Mouse (Mus musculus) embryonic facial prominence, embryonic 15.5 days (tissue): ENCODE results near the gene Pif1. TPM values are rescaled to one million over a fixed set of nuclear protein-coding genes. Genes with fewer than 3 reads are reported as not detected.

ENCODE experiments used
- ATAC-seq: fragments of 200-750 bp; cut with Nextera tagmentation; 2 replicates; pipeline ENCODE4 v1.8.0; 2017; ENCODE audit warnings: low read depth, moderate TSS enrichment; ENCODE audit not compliant: insufficient number of reproducible peaks, low FRiP score, low TSS enrichment
- H3K27ac ChIP-seq: fragments of 300-500 bp; sonication (generic); replicated peaks from 2 replicates; pipeline ENCODE4 v1.5.1; 2015; ENCODE audit warnings: mild to moderate bottlenecking, inconsistent platforms
- H3K27me3 ChIP-seq: fragments of 300-500 bp; sonication (generic); 2 replicates; pipeline ENCODE4 v1.6.1; 2015; ENCODE audit warnings: inconsistent platforms
- H3K36me3 ChIP-seq: fragments of 300-500 bp; sonication (generic); 2 replicates; pipeline ENCODE4 v1.6.1; 2015; ENCODE audit warnings: mild to moderate bottlenecking, inconsistent platforms
- H3K4me1 ChIP-seq: fragments of 300-500 bp; sonication (generic); 2 replicates; pipeline ENCODE4 v1.6.1; 2015; ENCODE audit warnings: inconsistent platforms
- H3K4me2 ChIP-seq: fragments of 300-500 bp; sonication (generic); replicated peaks from 2 replicates; pipeline ENCODE4 v1.6.1; 2015; ENCODE audit warnings: mild to moderate bottlenecking, inconsistent platforms
- H3K4me3 ChIP-seq: fragments of 300-500 bp; sonication (generic); replicated peaks from 2 replicates; pipeline ENCODE4 v1.5.1; 2015; ENCODE audit warnings: mild to moderate bottlenecking, inconsistent platforms
- H3K9ac ChIP-seq: fragments of 300-500 bp; sonication (generic); 2 replicates; pipeline ENCODE4 v1.6.1; 2015; ENCODE audit warnings: inconsistent platforms
- H3K9me3 ChIP-seq: fragments of 300-500 bp; sonication (generic); replicated peaks from 2 replicates; pipeline ENCODE4 v1.6.1; 2016; ENCODE audit warnings: inconsistent platforms
- WGBS: fragments of 180-500 bp; shearing (Covaris S2); methylation state at CpG from one replicate; pipeline ENCODE4 v1.1.7; 2015; 5-methylcytosine and 5-hydroxymethylcytosine counted together
- polyA plus RNA-seq: library from polyadenylated mRNA; unstranded; fragments of >200 nt; fragmentation: Nextera tagmentation; extraction: Ambion mirVana; gene quantifications from 2 replicates; pipeline ENCODE4 v1.2.1, GENCODE M21; 2015

The Pif1 gene
- polyA plus RNA-seq, 1 experiment from 2014 or later: 11.5 TPM

- peak overlapping the region; percentile 74 for H3K4me3 ChIP-seq
- H3K4me1 ChIP-seq: peaks cover 61% of the 10 kb centered on the region
- H3K27ac ChIP-seq: peak overlapping the region; percentile 39; the same call in 1 of the 2 replicates
- H3K36me3 ChIP-seq: no peaks in the 10 kb centered on the region
- H3K9me3 ChIP-seq: no peaks in the 10 kb centered on the region
- peak overlapping the region; percentile 73 for H3K4me2 ChIP-seq
- no peak for ATAC-seq
- no peaks in the 10 kb centered on the region for H3K27me3 ChIP-seq
- peak overlapping the region; percentile 64; the same call in 1 of the 2 replicates for H3K9ac ChIP-seq
- WGBS: 40% methylated on average over 9 of the region's 9 CpGs
These were observed 8.1 kb upstream of the Pif1 start for GRCm38 (mm10) chr9:65578801-65579249.

DNA sequence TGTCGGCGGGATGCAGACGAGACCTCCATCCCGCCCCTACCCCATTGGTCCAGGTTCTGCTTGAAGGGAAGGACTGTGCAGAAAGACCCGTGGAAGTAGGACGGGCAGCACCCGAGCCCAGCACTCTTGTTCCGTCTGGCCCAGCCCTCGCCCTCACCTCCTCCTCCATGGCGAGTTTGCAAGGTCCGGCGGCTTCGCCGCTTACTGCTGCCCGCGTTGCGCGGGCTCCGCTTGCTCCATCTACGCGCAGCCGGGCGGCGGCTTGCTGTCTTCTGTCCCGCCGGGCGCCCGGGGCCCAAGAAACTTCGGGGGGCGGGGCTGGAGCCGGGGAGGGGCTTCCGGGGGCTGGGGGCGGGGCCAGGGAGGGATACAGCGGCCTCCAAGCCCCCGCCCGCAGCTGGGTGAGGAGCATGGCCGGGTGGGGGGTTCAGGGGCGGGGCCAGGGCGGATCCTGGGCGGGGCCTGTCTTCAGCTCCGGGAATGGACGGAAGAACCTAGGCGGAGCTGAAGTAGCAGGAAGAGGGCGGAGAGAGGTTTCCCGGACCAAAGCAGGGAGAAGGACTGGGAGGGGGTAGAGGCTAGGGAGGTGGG lies 7.1 kb upstream of the Pif1 start, which contains the start of gene Plekho2:
TSS of gene Plekho2 (minus strand) at position 260 of the 591 bp plus-strand sequence.
- no peaks in the 10 kb centered on the region for H3K27me3 ChIP-seq
- H3K27ac ChIP-seq: peak within 1 kb of the TSS; percentile 90
- H3K4me1 ChIP-seq: peaks cover 56% of the 10 kb centered on the region
- peak within 1 kb of the TSS; percentile 64 for H3K9ac ChIP-seq
- WGBS: under 1% methylated on average over 40 of the region's 45 CpGs
- H3K4me3 ChIP-seq: peak within 1 kb of the TSS; percentile 74
- H3K9me3 ChIP-seq: no peaks in the 10 kb centered on the region
- peak within 1 kb of the TSS; percentile 73 for H3K4me2 ChIP-seq
- ATAC-seq: peak; percentile 96
- H3K36me3 ChIP-seq: no peaks in the 10 kb centered on the region

- Histone ChIP-seq H3K4me1 (peaks cover 48% of the 10 kb centered on the region), H3K4me3 (peak overlapping the region; percentile 74), H3K9ac (no peak overlapping the region), H3K27ac (peak overlapping the region; percentile 90), H3K4me2 (peak overlapping the region; percentile 73), H3K36me3 (no peaks in the 10 kb centered on the region), H3K9me3 (no peaks in the 10 kb centered on the region), H3K27me3 (no peaks in the 10 kb centered on the region)
- ATAC-seq: peak; percentile 22; the same call in 1 of the 2 replicates
- 3% methylated on average over 28 of the region's 29 CpGs for WGBS
These were observed 6.3 kb upstream of the Pif1 start for GRCm38 (mm10) chr9:65580401-65581256.

- Histone ChIP-seq H3K9ac (no peak overlapping the region), H3K27me3 (no peaks in the 10 kb centered on the region)
- 26% methylated on average over 8 of the region's 8 CpGs for WGBS
These were observed 3.9 kb upstream of the Pif1 start for GRCm38 (mm10) chr9:65583045-65583444.

DNA sequence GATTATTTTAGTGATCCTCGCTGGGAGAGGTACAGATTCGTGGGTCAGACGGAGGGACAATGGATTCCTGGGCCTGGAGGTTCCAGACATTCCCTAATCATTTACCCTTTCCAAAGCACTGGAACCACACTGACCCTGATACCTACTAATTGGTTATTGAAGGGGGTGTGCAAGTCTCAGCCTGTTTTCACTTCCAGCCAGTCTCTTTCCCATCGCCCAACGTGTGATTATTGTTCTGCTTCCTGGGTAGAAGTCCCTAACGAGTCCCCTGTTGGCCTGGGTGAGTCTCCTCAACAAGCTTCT lies 261 bp downstream of the Pif1 start:
- Histone ChIP-seq H3K4me1 (peaks cover 31% of the 10 kb centered on the region), H3K27ac (peak overlapping the region; percentile 39; the same call in 1 of the 2 replicates), H3K4me2 (peak overlapping the region; percentile 92), H3K27me3 (no peaks in the 10 kb centered on the region), H3K9ac (no peak overlapping the region), H3K36me3 (peaks cover 10% of the 10 kb centered on the region; the same call in 1 of the 2 replicates), H3K4me3 (peak overlapping the region; percentile 55), H3K9me3 (no peaks in the 10 kb centered on the region)
- under 1% methylated on average over 6 of the region's 6 CpGs for WGBS
- no peak for ATAC-seq

More at GRCm38 (mm10) chr9:65583045-65583444, 3.9 kb upstream of the Pif1 start:
- Histone ChIP-seq H3K9me3 (no peaks in the 10 kb centered on the region), H3K4me2 (no peak overlapping the region), H3K4me3 (no peak overlapping the region), H3K27ac (no peak overlapping the region), H3K36me3 (no peaks in the 10 kb centered on the region), H3K4me1 (peaks cover 39% of the 10 kb centered on the region)
- no peak for ATAC-seq

- Histone ChIP-seq H3K4me2 (peak overlapping the region; percentile 92), H3K9me3 (no peaks in the 10 kb centered on the region), H3K27me3 (no peaks in the 10 kb centered on the region), H3K4me1 (peaks cover 31% of the 10 kb centered on the region), H3K36me3 (peaks cover 14% of the 10 kb centered on the region), H3K9ac (peak overlapping the region; percentile 50), H3K4me3 (peak overlapping the region; percentile 55), H3K27ac (no peak overlapping the region)
- WGBS: under 1% methylated on average over 64 of the region's 64 CpGs
- ATAC-seq: 0 out of 2 replicates have a peak, but pooled peaks have one; percentile 41
These were observed 806 bp downstream of the Pif1 start for GRCm38 (mm10) chr9:65587573-65588358.

DNA sequence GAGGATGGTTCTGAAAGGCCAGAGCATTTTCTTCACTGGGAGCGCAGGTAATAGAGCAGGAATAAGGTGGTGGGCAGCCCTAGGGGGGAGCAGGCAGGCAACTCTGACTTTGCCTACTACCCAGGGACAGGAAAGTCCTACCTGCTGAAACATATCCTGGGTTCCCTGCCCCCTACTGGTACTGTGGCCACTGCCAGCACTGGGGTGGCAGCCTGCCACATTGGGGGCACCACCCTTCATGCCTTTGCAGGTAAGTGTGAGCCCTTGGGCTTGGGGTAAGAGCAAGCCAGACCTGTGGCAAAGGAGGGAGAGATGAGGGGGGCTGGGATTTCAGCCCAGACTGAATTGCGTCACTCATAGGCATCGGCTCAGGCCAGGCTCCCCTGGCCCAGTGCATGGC lies 2.1 kb downstream of the Pif1 start:
- peak overlapping the region; percentile 55 for H3K4me3 ChIP-seq
- H3K9ac ChIP-seq: no peak overlapping the region
- H3K9me3 ChIP-seq: no peaks in the 10 kb centered on the region
- H3K27me3 ChIP-seq: no peaks in the 10 kb centered on the region
- peaks cover 25% of the 10 kb centered on the region for H3K36me3 ChIP-seq
- H3K4me1 ChIP-seq: peaks cover 31% of the 10 kb centered on the region
- ATAC-seq: no peak
- no peak overlapping the region for H3K27ac ChIP-seq
- H3K4me2 ChIP-seq: peak overlapping the region; percentile 92
- 94% methylated on average over 3 of the region's 3 CpGs for WGBS

GRCm38 (mm10) chr9:65592721-65593120 lies 5.8 kb downstream of the Pif1 start:
- H3K9ac ChIP-seq: no peak overlapping the region
- H3K4me3 ChIP-seq: no peak overlapping the region
- H3K9me3 ChIP-seq: no peaks in the 10 kb centered on the region
- H3K27me3 ChIP-seq: no peaks in the 10 kb centered on the region
- 90% methylated on average over 3 of the region's 3 CpGs for WGBS
- H3K4me1 ChIP-seq: peaks cover 21% of the 10 kb centered on the region
- ATAC-seq: no peak
- H3K4me2 ChIP-seq: no peak overlapping the region
- H3K27ac ChIP-seq: no peak overlapping the region
- H3K36me3 ChIP-seq: peaks cover 41% of the 10 kb centered on the region

DNA sequence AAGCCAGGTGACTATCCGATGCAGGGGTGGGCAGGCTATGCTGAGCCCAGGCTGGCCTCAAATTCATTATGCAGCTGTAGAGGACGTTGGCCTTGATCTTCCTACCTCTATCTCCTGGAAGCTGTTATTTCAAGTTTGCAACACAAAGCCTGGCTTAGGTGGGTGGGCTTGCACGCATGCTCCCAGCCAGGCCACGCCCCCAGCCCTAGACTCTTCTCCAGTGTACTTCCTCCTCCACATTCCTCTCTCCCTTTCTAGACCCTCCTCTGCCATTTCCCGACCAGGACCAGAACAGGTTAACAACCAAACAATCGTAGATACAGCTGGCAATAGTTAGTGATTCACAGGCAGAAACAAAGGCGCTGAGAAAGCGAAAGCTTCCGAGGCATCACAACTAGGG lies 6.6 kb downstream of the Pif1 start:
- no peak overlapping the region for H3K4me3 ChIP-seq
- 69% methylated on average over 9 of the region's 9 CpGs for WGBS
- H3K4me1 ChIP-seq: peaks cover 12% of the 10 kb centered on the region
- H3K9ac ChIP-seq: no peak overlapping the region
- peaks cover 41% of the 10 kb centered on the region for H3K36me3 ChIP-seq
- H3K4me2 ChIP-seq: no peak overlapping the region
- ATAC-seq: no peak
- H3K9me3 ChIP-seq: no peaks in the 10 kb centered on the region
- H3K27me3 ChIP-seq: no peaks in the 10 kb centered on the region
- H3K27ac ChIP-seq: no peak overlapping the region

GRCm38 (mm10) chr9:65598765-65599249 lies 11.8 kb downstream of the Pif1 start:
- Histone ChIP-seq H3K4me3 (no peak overlapping the region), H3K27ac (no peak overlapping the region), H3K9me3 (no peaks in the 10 kb centered on the region), H3K9ac (no peak overlapping the region), H3K4me2 (no peak overlapping the region; the same call in 1 of the 2 replicates), H3K36me3 (peaks cover 16% of the 10 kb centered on the region), H3K27me3 (no peaks in the 10 kb centered on the region), H3K4me1 (no peaks in the 10 kb centered on the region)
- WGBS: 46% methylated on average over 8 of the region's 11 CpGs
- no peak for ATAC-seq

DNA sequence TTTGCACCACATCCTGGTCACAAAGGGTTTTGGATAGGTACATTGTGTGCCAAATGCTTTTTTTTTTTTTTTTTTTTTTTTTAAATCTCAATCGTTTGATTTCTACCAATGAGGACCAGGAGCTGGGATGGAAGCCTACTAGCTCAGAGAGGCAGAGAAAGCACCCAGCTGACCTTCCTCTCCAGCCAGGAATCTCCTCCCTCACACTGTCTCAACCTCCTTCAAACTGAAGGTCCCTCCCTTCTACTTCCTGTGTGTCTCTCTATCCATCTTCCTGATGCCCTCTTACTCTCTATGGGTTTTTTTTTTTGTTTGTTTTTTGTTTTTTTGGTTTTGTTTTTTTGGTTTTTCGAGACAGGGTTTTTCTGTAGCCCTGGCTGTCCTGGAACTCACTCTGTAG lies 14.0 kb downstream of the Pif1 start:
- H3K4me3 ChIP-seq: no peak overlapping the region
- ATAC-seq: no peak
- no peaks in the 10 kb centered on the region; the same call in 1 of the 2 replicates for H3K4me1 ChIP-seq
- no peak overlapping the region for H3K9ac ChIP-seq
- no peak overlapping the region for H3K27ac ChIP-seq
- no peaks in the 10 kb centered on the region for H3K36me3 ChIP-seq
- no peaks in the 10 kb centered on the region for H3K9me3 ChIP-seq
- WGBS: 77% methylated on average over 2 of the region's 2 CpGs
- H3K4me2 ChIP-seq: no peak overlapping the region
- no peaks in the 10 kb centered on the region for H3K27me3 ChIP-seq
